Mouse (Mus musculus) hindbrain, embryonic 10.5 days (tissue): ENCODE measurements at regions not wholly inside any gene's neighbourhood (a gene's known extent, or its start where the extent isn't known, plus 50 kb on each side); places are given as distances from the start of the nearest gene placed in this dataset.

Source experiments
- DNase-seq: peaks from one replicate; pipeline ENCODE4 v3.0.0-alpha.2; 2017; ENCODE audit warnings: low spot score
- H3K27ac ChIP-seq: fragments of 300-500 bp; sonication (generic); 2 replicates; pipeline ENCODE4 v1.5.1; 2016; ENCODE audit warnings: mild to moderate bottlenecking, moderate library complexity
- H3K27me3 ChIP-seq: fragments of 300-500 bp; sonication (generic); 2 replicates; pipeline ENCODE4 v1.6.1; 2016; ENCODE audit warnings: mild to moderate bottlenecking; ENCODE audit not compliant: poor library complexity, insufficient read depth, severe bottlenecking
- H3K36me3 ChIP-seq: fragments of 300-500 bp; sonication (generic); 2 replicates; pipeline ENCODE4 v1.6.1; 2016; ENCODE audit warnings: mild to moderate bottlenecking, moderate library complexity
- H3K4me1 ChIP-seq: fragments of 300-500 bp; sonication (generic); replicated peaks from 2 replicates; pipeline ENCODE4 v1.6.1; 2016; ENCODE audit warnings: mild to moderate bottlenecking
- H3K4me3 ChIP-seq: fragments of 300-500 bp; sonication (generic); 2 replicates; pipeline ENCODE4 v1.5.1; 2016; ENCODE audit warnings: mild to moderate bottlenecking, moderate library complexity
- H3K9me3 ChIP-seq: fragments of 300-500 bp; sonication (generic); 2 replicates; pipeline ENCODE4 v1.6.1; 2016; ENCODE audit warnings: mild to moderate bottlenecking, moderate library complexity
- WGBS: fragments of 180-500 bp; shearing (Covaris S2); methylation state at CpG from one replicate; pipeline ENCODE4 v1.1.7; 2016; 5-methylcytosine and 5-hydroxymethylcytosine counted together

- Histone ChIP-seq H3K27ac (no peak overlapping the region), H3K36me3 (no peaks in the 10 kb centered on the region), H3K27me3 (no peaks in the 10 kb centered on the region), H3K4me3 (no peak overlapping the region), H3K4me1 (0 out of 2 replicates have a peak, but pooled peaks cover 3% of the 10 kb centered on the region), H3K9me3 (no peaks in the 10 kb centered on the region)
- WGBS = 44% methylated on average over 1 of the region's 1 CpGs
- no peak for DNase-seq
These were observed 312.1 kb upstream of the Xrcc4 start for GRCm38 (mm10) chr13:90401496-90401895.

- Histone ChIP-seq H3K27ac (no peak overlapping the region), H3K9me3 (no peaks in the 10 kb centered on the region), H3K4me3 (no peak overlapping the region), H3K4me1 (no peaks in the 10 kb centered on the region), H3K27me3 (no peaks in the 10 kb centered on the region), H3K36me3 (no peaks in the 10 kb centered on the region)
- WGBS = 80% methylated on average over 8 of the region's 8 CpGs
- DNase-seq = no peak
These were observed 306.0 kb upstream of the Xrcc4 start for GRCm38 (mm10) chr13:90395274-90396023.

GRCm38 (mm10) chr13:90394815-90395241 lies 305.4 kb upstream of the Xrcc4 start:
- no peak overlapping the region for H3K4me3 ChIP-seq
- no peaks in the 10 kb centered on the region for H3K4me1 ChIP-seq
- no peaks in the 10 kb centered on the region for H3K27me3 ChIP-seq
- 81% methylated on average over 5 of the region's 5 CpGs for WGBS
- no peaks in the 10 kb centered on the region for H3K9me3 ChIP-seq
- H3K36me3 ChIP-seq = no peaks in the 10 kb centered on the region
- H3K27ac ChIP-seq = no peak overlapping the region
- no peak for DNase-seq

- no peak for DNase-seq
These were observed 303.0 kb upstream of the Xrcc4 start for GRCm38 (mm10) chr13:90392415-90392814.

GRCm38 (mm10) chr13:90376619-90377018 lies 287.2 kb upstream of the Xrcc4 start:
- no peak overlapping the region for H3K27ac ChIP-seq
- H3K4me3 ChIP-seq = no peak overlapping the region
- DNase-seq = no peak
- H3K9me3 ChIP-seq = no peaks in the 10 kb centered on the region
- no peaks in the 10 kb centered on the region for H3K36me3 ChIP-seq
- H3K27me3 ChIP-seq = no peaks in the 10 kb centered on the region
- 68% methylated on average over 3 of the region's 3 CpGs for WGBS
- 0 out of 2 replicates have a peak, but pooled peaks cover 4% of the 10 kb centered on the region for H3K4me1 ChIP-seq

More at GRCm38 (mm10) chr13:90392415-90392814, 303.0 kb upstream of the Xrcc4 start:
- no peak overlapping the region for H3K27ac ChIP-seq
- no peaks in the 10 kb centered on the region for H3K27me3 ChIP-seq
- no peaks in the 10 kb centered on the region for H3K9me3 ChIP-seq
- H3K36me3 ChIP-seq = no peaks in the 10 kb centered on the region
- H3K4me3 ChIP-seq = no peak overlapping the region
- H3K4me1 ChIP-seq = no peaks in the 10 kb centered on the region

GRCm38 (mm10) chr13:90376207-90376606 lies 286.8 kb upstream of the Xrcc4 start:
- no peak overlapping the region for H3K4me3 ChIP-seq
- WGBS = 82% methylated on average over 6 of the region's 6 CpGs
- DNase-seq = no peak
- no peak overlapping the region for H3K27ac ChIP-seq
- 0 out of 2 replicates have a peak, but pooled peaks cover 4% of the 10 kb centered on the region for H3K4me1 ChIP-seq
- H3K9me3 ChIP-seq = no peaks in the 10 kb centered on the region
- H3K27me3 ChIP-seq = no peaks in the 10 kb centered on the region
- no peaks in the 10 kb centered on the region for H3K36me3 ChIP-seq

- Histone ChIP-seq H3K4me1 (0 out of 2 replicates have a peak, but pooled peaks cover 3% of the 10 kb centered on the region), H3K27ac (no peak overlapping the region), H3K9me3 (no peaks in the 10 kb centered on the region), H3K27me3 (no peaks in the 10 kb centered on the region), H3K36me3 (no peaks in the 10 kb centered on the region), H3K4me3 (no peak overlapping the region)
- WGBS = 78% methylated on average over 4 of the region's 4 CpGs
- no peak for DNase-seq
These were observed 282.2 kb upstream of the Xrcc4 start for GRCm38 (mm10) chr13:90371415-90372150.

GRCm38 (mm10) chr13:90370746-90371414 lies 281.5 kb upstream of the Xrcc4 start:
- Histone ChIP-seq H3K27me3 (no peaks in the 10 kb centered on the region), H3K9me3 (no peaks in the 10 kb centered on the region), H3K4me3 (no peak overlapping the region), H3K27ac (no peak overlapping the region), H3K36me3 (no peaks in the 10 kb centered on the region), H3K4me1 (no peaks in the 10 kb centered on the region)
- DNase-seq = no peak
- 73% methylated on average over 3 of the region's 3 CpGs for WGBS

GRCm38 (mm10) chr13:90364518-90365027 lies 275.2 kb upstream of the Xrcc4 start:
- Histone ChIP-seq H3K27ac (no peak overlapping the region), H3K9me3 (no peaks in the 10 kb centered on the region), H3K4me1 (no peaks in the 10 kb centered on the region), H3K36me3 (no peaks in the 10 kb centered on the region), H3K27me3 (no peaks in the 10 kb centered on the region), H3K4me3 (no peak overlapping the region)
- 82% methylated on average over 4 of the region's 4 CpGs for WGBS
- DNase-seq = no peak

- Histone ChIP-seq H3K9me3 (no peaks in the 10 kb centered on the region), H3K4me3 (no peak overlapping the region), H3K36me3 (no peaks in the 10 kb centered on the region), H3K27ac (no peak overlapping the region), H3K27me3 (no peaks in the 10 kb centered on the region), H3K4me1 (no peaks in the 10 kb centered on the region)
- no peak for DNase-seq
- 74% methylated on average over 10 of the region's 10 CpGs for WGBS
These were observed 270.6 kb upstream of the Xrcc4 start for GRCm38 (mm10) chr13:90359861-90360601.

GRCm38 (mm10) chr13:90358149-90358548 lies 268.7 kb upstream of the Xrcc4 start:
- 73% methylated on average over 1 of the region's 1 CpGs for WGBS
- no peaks in the 10 kb centered on the region for H3K9me3 ChIP-seq
- H3K4me1 ChIP-seq = no peaks in the 10 kb centered on the region
- H3K27me3 ChIP-seq = no peaks in the 10 kb centered on the region
- H3K36me3 ChIP-seq = no peaks in the 10 kb centered on the region
- no peak overlapping the region for H3K27ac ChIP-seq
- no peak overlapping the region for H3K4me3 ChIP-seq
- DNase-seq = no peak

GRCm38 (mm10) chr13:90355602-90356001 lies 266.2 kb upstream of the Xrcc4 start:
- H3K4me3 ChIP-seq = no peak overlapping the region
- no peaks in the 10 kb centered on the region for H3K4me1 ChIP-seq
- WGBS = 92% methylated on average over 1 of the region's 1 CpGs
- no peak overlapping the region for H3K27ac ChIP-seq
- H3K36me3 ChIP-seq = no peaks in the 10 kb centered on the region
- DNase-seq = no peak
- H3K27me3 ChIP-seq = no peaks in the 10 kb centered on the region
- H3K9me3 ChIP-seq = no peaks in the 10 kb centered on the region
